9 mouse cellular contexts compared by ENCODE assay signal in the genomic region with DNA sequence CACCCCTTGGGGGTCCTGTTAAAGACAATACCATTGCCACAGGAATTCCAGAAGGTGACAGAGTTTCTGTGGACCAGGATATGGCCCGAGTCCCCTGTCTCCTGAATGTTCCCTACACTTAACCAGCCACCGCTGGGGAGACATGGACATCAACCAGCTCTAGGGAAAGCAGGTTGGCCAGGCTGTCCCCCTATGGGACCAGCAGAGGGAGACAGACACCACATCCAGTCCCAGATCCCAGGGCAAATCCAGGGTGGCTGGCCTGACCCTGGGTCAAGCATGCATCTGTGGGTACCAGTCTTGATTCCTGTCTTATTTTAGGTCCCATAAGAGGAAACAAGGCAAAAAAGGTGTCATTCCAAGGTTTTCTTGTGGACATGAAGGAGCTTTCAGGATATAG. TPM values are rescaled to one million over a fixed set of nuclear protein-coding genes. Genes with fewer than 3 reads are reported as not detected.
DNase-seq lines count a peak whose midpoint lies in the region; ATAC-seq lines count a peak whose summit lies in the region.
"Had no signal": no experiment of that assay in that cellular context is flagged by ENCODE, and none has a peak within 500 bp of the region (broad histone marks: within the 10 kb centered on the region; RNA-seq: fewer than 3 reads in every experiment).

No protein-coding gene starts in this region.

- 2% methylated on average over 2 of the region's 2 CpGs for WGBS in forebrain, embryonic 12.5 days
- 2% methylated on average over 2 of the region's 2 CpGs for WGBS in hindbrain, embryonic 12.5 days

- H3K36me3 ChIP-seq in forebrain, embryonic 12.5 days (replicated peaks), result no peaks in the 10 kb centered on the region
- no peaks in the 10 kb centered on the region for H3K36me3 ChIP-seq in hindbrain, embryonic 12.5 days
- H3K36me3 ChIP-seq: neural tube, embryonic 12.5 days had no signal

- H3K9ac ChIP-seq in forebrain, embryonic 12.5 days, result no peak overlapping the region
- H3K9ac ChIP-seq in hindbrain, embryonic 12.5 days, result no peak overlapping the region

- H3K4me3 ChIP-seq in forebrain, embryonic 12.5 days (replicated peaks), result no peak overlapping the region
- H3K4me3 ChIP-seq in hindbrain, embryonic 12.5 days, result no peak overlapping the region
- H3K4me3 ChIP-seq: neural tube, embryonic 12.5 days had no signal

- DNase-seq in ovary, postnatal 14 days (ENCODE audit: low spot score), result peak; percentile 66
- DNase-seq in ovary, adult 18-20 months (ENCODE audit: low spot score), result no peak
- peak; percentile 43 for DNase-seq in c-Kit-positive CD71-positive TER-119-negative erythroid progenitor cells, embryonic 14.5 days (ENCODE audit: low read depth)
- DNase-seq in left cerebral cortex, postnatal 14 days (ENCODE audit: low spot score in 2 of 2), result peak; percentile 63 to 64
- DNase-seq in mesoderm, embryonic 11.5 days (ENCODE audit: low read depth, low spot score), result peak; percentile 84
- peak; percentile 60 for DNase-seq in thymus, postnatal 14 days

- H3K4me1 ChIP-seq in forebrain, embryonic 12.5 days, result peaks cover 7% of the 10 kb centered on the region
- peaks cover 8% of the 10 kb centered on the region for H3K4me1 ChIP-seq in hindbrain, embryonic 12.5 days

- intact Hi-C loops in left cerebral cortex, postnatal 14 days (cut with DNase I), result loop anchor here (2.0 kb wide), 1 partner anchor 22 kb away; no protein-coding TSS in a partner anchor

- H3K27ac ChIP-seq in forebrain, embryonic 12.5 days, result no peak overlapping the region
- H3K27ac ChIP-seq in hindbrain, embryonic 12.5 days, result no peak overlapping the region
- H3K27ac ChIP-seq: neural tube, embryonic 12.5 days had no signal

- H3K9me3 ChIP-seq in forebrain, embryonic 12.5 days, result no peaks in the 10 kb centered on the region
- no peaks in the 10 kb centered on the region for H3K9me3 ChIP-seq in hindbrain, embryonic 12.5 days (replicated peaks)
- H3K9me3 ChIP-seq: neural tube, embryonic 12.5 days had no signal

- ATAC-seq in forebrain, embryonic 12.5 days (ENCODE audit: low FRiP score), result peak; percentile 60; the same call in 1 of the 2 replicates
- ATAC-seq in hindbrain, embryonic 12.5 days (ENCODE audit: low FRiP score), result peak; percentile 39; the same call in 1 of the 2 replicates

- peaks cover 50% of the 10 kb centered on the region for H3K27me3 ChIP-seq in forebrain, embryonic 12.5 days
- H3K27me3 ChIP-seq in hindbrain, embryonic 12.5 days, result peaks cover 37% of the 10 kb centered on the region

- H3K4me2 ChIP-seq in forebrain, embryonic 12.5 days, result no peak overlapping the region
- no peak overlapping the region for H3K4me2 ChIP-seq in hindbrain, embryonic 12.5 days (replicated peaks)
- H3K4me2 ChIP-seq: neural tube, embryonic 12.5 days had no signal

RNA-seq across cellular contexts. Expression of gene Rad9a, which starts 5.5 kb away (rescaled TPM):
- 38.8 and 42.2 TPM in 2 replicates for polyA plus RNA-seq in forebrain, embryonic 12.5 days (2016; fragmentation: Nextera tagmentation; extraction: Ambion mirVana)
- 30.5 and 31.2 TPM in 2 replicates for polyA plus RNA-seq in hindbrain, embryonic 12.5 days (2016; fragmentation: Nextera tagmentation; extraction: Ambion mirVana)
- 1 to 10 TPM; 6.4 to 9.0 TPM for total RNA-seq in left cerebral cortex, postnatal 14 days (2021)

RNA-seq across cellular contexts. Expression of gene Clcf1, which starts 7.1 kb away (rescaled TPM):
- 0.85 and 1.2 TPM in 2 replicates for polyA plus RNA-seq in forebrain, embryonic 12.5 days (2016; fragmentation: Nextera tagmentation; extraction: Ambion mirVana)
- polyA plus RNA-seq in hindbrain, embryonic 12.5 days (2016; fragmentation: Nextera tagmentation; extraction: Ambion mirVana), result 2.1 and 2.8 TPM in 2 replicates
- total RNA-seq in left cerebral cortex, postnatal 14 days (2021), result 1 to 10 TPM; 1.3 to 1.5 TPM

RNA-seq across cellular contexts. Expression of gene AC109138.7, which starts 7.2 kb away (rescaled TPM):
- polyA plus RNA-seq in forebrain, embryonic 12.5 days (2016; fragmentation: Nextera tagmentation; extraction: Ambion mirVana), result not detected in 2 replicates
- not detected in 2 replicates for polyA plus RNA-seq in hindbrain, embryonic 12.5 days (2016; fragmentation: Nextera tagmentation; extraction: Ambion mirVana)
- total RNA-seq in left cerebral cortex, postnatal 14 days (2021), result not detected
- polyA plus RNA-seq: neural tube, embryonic 12.5 days had no signal

RNA-seq across cellular contexts. Expression of gene Ppp1ca, which starts 15.1 kb away (rescaled TPM):
- polyA plus RNA-seq in forebrain, embryonic 12.5 days (2016; fragmentation: Nextera tagmentation; extraction: Ambion mirVana), result 689 and 709 TPM in 2 replicates
- 662 and 684 TPM in 2 replicates for polyA plus RNA-seq in hindbrain, embryonic 12.5 days (2016; fragmentation: Nextera tagmentation; extraction: Ambion mirVana)
- total RNA-seq in left cerebral cortex, postnatal 14 days (2021), result 100 to 1,000 TPM; 323 to 336 TPM

RNA-seq across cellular contexts. Expression of gene Tbc1d10c, which starts 15.9 kb away (rescaled TPM):
- 0.31 and 0.86 TPM in 2 replicates for polyA plus RNA-seq in forebrain, embryonic 12.5 days (2016; fragmentation: Nextera tagmentation; extraction: Ambion mirVana)
- polyA plus RNA-seq in hindbrain, embryonic 12.5 days (2016; fragmentation: Nextera tagmentation; extraction: Ambion mirVana), result 0.58 and 1.0 TPM in 2 replicates
- 1 to 10 TPM; 1.6 to 1.8 TPM for total RNA-seq in left cerebral cortex, postnatal 14 days (2021)
